Mouse (Mus musculus) spleen, adult 2 months (tissue): ENCODE results near the gene Plvap. TPM values are rescaled to one million over a fixed set of nuclear protein-coding genes. Genes with fewer than 3 reads are reported as not detected.
"Not testable (repeated sequence)": the region's sequence is repeated elsewhere in the genome, so short reads cannot be mapped to it uniquely, and the experiment has no call there.

Experiments used
- DNase-seq, 2 experiments: peaks; one replicate each; pipeline versions ENCODE4 v3.0.0 to v3.0.0-alpha.2; 2012 to 2021; ENCODE audit warnings: low spot score in 2 of 2, low read depth in 1 of 2
- H3K27ac ChIP-seq: fragments of 200-500 bp; 2 replicates; pipeline ENCODE4 v1.5.1; 2012; ENCODE audit warnings: low read length, inconsistent platforms; ENCODE audit not compliant: insufficient read depth
- H3K27me3 ChIP-seq: fragments of 200-500 bp; 2 replicates; pipeline ENCODE4 v1.6.1; 2012; ENCODE audit warnings: mild to moderate bottlenecking, moderate library complexity, low read length, inconsistent platforms; ENCODE audit not compliant: control insufficient read depth, insufficient read depth
- H3K36me3 ChIP-seq: fragments of 200-500 bp; 2 replicates; pipeline ENCODE4 v1.6.1; 2012; ENCODE audit warnings: mild to moderate bottlenecking, low read length, inconsistent platforms; ENCODE audit not compliant: control insufficient read depth, insufficient read depth
- H3K4me1 ChIP-seq: fragments of 200-500 bp; 2 replicates; pipeline ENCODE4 v1.6.1; 2011; ENCODE audit warnings: inconsistent platforms; ENCODE audit not compliant: control insufficient read depth, insufficient read depth, insufficient read length
- H3K4me3 ChIP-seq: fragments of 200-500 bp; 2 replicates; pipeline ENCODE4 v1.5.1; 2011; ENCODE audit warnings: mild to moderate bottlenecking, inconsistent platforms; ENCODE audit not compliant: insufficient read depth, insufficient read length; ENCODE audit errors: extremely low read depth
- CTCF ChIP-seq: fragments of 200-500 bp; IDR thresholded peaks from 2 replicates; pipeline ENCODE4 v1.5.1; 2011; ENCODE audit warnings: mild to moderate bottlenecking, inconsistent platforms; ENCODE audit not compliant: insufficient read depth, insufficient read length, insufficient replicate concordance; ENCODE audit errors: extremely low read depth
- POLR2A ChIP-seq: fragments of 200-500 bp; IDR thresholded peaks from 2 replicates; pipeline ENCODE4 v1.6.1; 2011; ENCODE audit warnings: low read depth, low read length, inconsistent platforms
- WGBS: fragments of 180-500 bp; shearing (Covaris S2); methylation state at CpG from one replicate; pipeline ENCODE4 v1.1.7; 2018; 5-methylcytosine and 5-hydroxymethylcytosine counted together
- polyA plus RNA-seq: library from polyadenylated mRNA; depleted of rRNA; stranded (reverse); fragments of >200 nt; gene quantifications from 2 replicates; pipeline ENCODE4 v1.2.3, GENCODE M21; 2012

The Plvap gene
- polyA plus RNA-seq, 1 experiment, result 383 TPM

- WGBS, result 23% methylated on average over 5 of the region's 5 CpGs
- no peak overlapping the region for H3K27ac ChIP-seq
- peak overlapping the region; percentile 16; the same call in 1 of the 2 replicates for H3K4me3 ChIP-seq
- no peak for TF ChIP-seq POLR2A
- TF ChIP-seq CTCF, result no peak
- H3K36me3 ChIP-seq, result no peaks in the 10 kb centered on the region
- H3K4me1 ChIP-seq, result peaks cover 12% of the 10 kb centered on the region; the same call in 1 of the 2 replicates
- H3K27me3 ChIP-seq, result no peaks in the 10 kb centered on the region
- no peak for DNase-seq
Observed at GRCm38 (mm10) chr8:71535663-71536062, 24.1 kb upstream of the Plvap start.

GRCm38 (mm10) chr8:71534263-71534810 lies 22.8 kb upstream of the Plvap start:
- no peak for DNase-seq
- Histone ChIP-seq H3K36me3 (no peaks in the 10 kb centered on the region), H3K4me1 (peaks cover 12% of the 10 kb centered on the region; the same call in 1 of the 2 replicates), H3K27me3 (no peaks in the 10 kb centered on the region), H3K27ac (no peak overlapping the region), H3K4me3 (no peak overlapping the region)
- TF ChIP-seq CTCF (no peak), POLR2A (no peak)
- WGBS, result 74% methylated on average over 3 of the region's 3 CpGs

GRCm38 (mm10) chr8:71530735-71531467 lies 19.3 kb upstream of the Plvap start:
- not testable (repeated sequence) for H3K27me3 ChIP-seq, H3K4me1 ChIP-seq, H3K36me3 ChIP-seq, DNase-seq, H3K4me3 ChIP-seq, H3K27ac ChIP-seq
- whole genome bisulfite sequencing, result 81% methylated on average over 8 of the region's 12 CpGs

- Histone ChIP-seq H3K4me1 (peaks cover 5% of the 10 kb centered on the region; the same call in 1 of the 2 replicates), H3K36me3 (no peaks in the 10 kb centered on the region), H3K27ac (peak overlapping the region; percentile 12), H3K27me3 (no peaks in the 10 kb centered on the region), H3K4me3 (no peak overlapping the region)
- no peak for DNase-seq
- whole genome bisulfite sequencing, result 8% methylated on average over 11 of the region's 11 CpGs
- TF ChIP-seq CTCF (no peak), POLR2A (no peak)
Observed at GRCm38 (mm10) chr8:71528362-71529073, 17.0 kb upstream of the Plvap start.

- Histone ChIP-seq H3K36me3 (no peaks in the 10 kb centered on the region), H3K4me3 (no peak overlapping the region), H3K4me1 (peaks cover 5% of the 10 kb centered on the region; the same call in 1 of the 2 replicates), H3K27me3 (no peaks in the 10 kb centered on the region), H3K27ac (no peak overlapping the region; the same call in 1 of the 2 replicates)
- TF ChIP-seq CTCF, result no peak
- TF ChIP-seq POLR2A, result no peak
- 70% methylated on average over 3 of the region's 3 CpGs for WGBS
- no peak for DNase-seq
Observed at GRCm38 (mm10) chr8:71527162-71527870, 15.8 kb upstream of the Plvap start.

- DNase-seq, result no peak
- H3K36me3 ChIP-seq, result no peaks in the 10 kb centered on the region
- no peak overlapping the region for H3K4me3 ChIP-seq
- no peaks in the 10 kb centered on the region for H3K27me3 ChIP-seq
- TF ChIP-seq CTCF (no peak), POLR2A (no peak)
- 53% methylated on average over 6 of the region's 6 CpGs for WGBS
- H3K27ac ChIP-seq, result no peak overlapping the region
- peaks cover 5% of the 10 kb centered on the region; the same call in 1 of the 2 replicates for H3K4me1 ChIP-seq
Observed at GRCm38 (mm10) chr8:71526272-71526671, 14.7 kb upstream of the Plvap start.
